Mouse (Mus musculus): ENCODE measurements around the gene Lck. TPM values are rescaled to one million over a fixed set of nuclear protein-coding genes. Genes with fewer than 3 reads are reported as not detected.

Gene Lck
- total and polyA plus RNA-seq, 3 experiments: 67.2 to 138 (median 70.0) TPM

DNA sequence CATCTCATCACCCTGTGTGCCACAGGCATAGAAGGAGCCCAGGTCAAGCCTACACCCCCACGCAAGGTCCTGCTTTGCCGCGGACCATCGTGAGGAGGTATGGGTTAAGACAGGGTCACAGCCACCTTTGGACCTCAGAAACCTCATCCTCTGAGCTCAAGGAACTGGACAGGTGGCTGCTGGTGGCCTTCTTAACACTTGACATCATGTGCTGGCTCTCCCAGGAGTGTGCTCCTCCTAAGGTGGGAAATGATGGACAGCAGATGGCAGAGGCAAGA is 409 bp downstream of the Lck start:
- peak overlapping the region in 1 of 3 experiments; percentile 13 for H3K4me3 ChIP-seq (replicated peaks in 1 of 3; ENCODE audit: low read depth in 2 of 3, low read length in 2 of 3, poor library complexity in 1 of 3)
- no peaks in the 10 kb centered on the region for H3K27me3 ChIP-seq (replicated peaks)
- H3K36me3 ChIP-seq (replicated peaks in 1 of 2; ENCODE audit: control insufficient read depth in 1 of 2, insufficient read depth in 1 of 2, low read length in 1 of 2): no peaks in the 10 kb centered on the region
- peaks cover 24 to 90% of the 10 kb centered on the region in 2 experiments for H3K4me1 ChIP-seq (ENCODE audit: control insufficient read depth in 1 of 2, insufficient read depth in 2 of 2)
- H3K4me2 ChIP-seq (ENCODE audit: insufficient read depth, low read depth, poor library complexity, severe bottlenecking): no peak overlapping the region
- H3K79me2 ChIP-seq (replicated peaks; ENCODE audit: control insufficient read depth, extremely low read depth, insufficient read depth, poor library complexity, severe bottlenecking): no peaks in the 10 kb centered on the region
- H3K9me3 ChIP-seq (replicated peaks; ENCODE audit: low read length): no peaks in the 10 kb centered on the region
- DNase-seq (ENCODE audit: extremely low read depth): no peak
- in situ Hi-C loops (cut with MboI; ENCODE audit: low pct_ligation_motif_present, low pct_unique_long_range_greater_than_20kb, low sequenced_read_pairs): no loop called here
- no peak for TF ChIP-seq UBTF (IDR thresholded peaks at IDR 0.05; ENCODE audit: low read depth, low read length)
- TF ChIP-seq MXI1 (IDR thresholded peaks at IDR 0.05; ENCODE audit: low read depth, low read length): no peak
- no peak overlapping the region for H3K9ac ChIP-seq (ENCODE audit: insufficient read depth, low read depth)
- dilution Hi-C loops (cut with MboI; ENCODE audit: extremely low pct_ligation_motif_present, extremely low pct_unique_long_range_greater_than_20kb, low sequenced_read_pairs): no loop called here
- no peak overlapping the region for H3K27ac ChIP-seq (ENCODE audit: insufficient read depth, low read depth)

DNA sequence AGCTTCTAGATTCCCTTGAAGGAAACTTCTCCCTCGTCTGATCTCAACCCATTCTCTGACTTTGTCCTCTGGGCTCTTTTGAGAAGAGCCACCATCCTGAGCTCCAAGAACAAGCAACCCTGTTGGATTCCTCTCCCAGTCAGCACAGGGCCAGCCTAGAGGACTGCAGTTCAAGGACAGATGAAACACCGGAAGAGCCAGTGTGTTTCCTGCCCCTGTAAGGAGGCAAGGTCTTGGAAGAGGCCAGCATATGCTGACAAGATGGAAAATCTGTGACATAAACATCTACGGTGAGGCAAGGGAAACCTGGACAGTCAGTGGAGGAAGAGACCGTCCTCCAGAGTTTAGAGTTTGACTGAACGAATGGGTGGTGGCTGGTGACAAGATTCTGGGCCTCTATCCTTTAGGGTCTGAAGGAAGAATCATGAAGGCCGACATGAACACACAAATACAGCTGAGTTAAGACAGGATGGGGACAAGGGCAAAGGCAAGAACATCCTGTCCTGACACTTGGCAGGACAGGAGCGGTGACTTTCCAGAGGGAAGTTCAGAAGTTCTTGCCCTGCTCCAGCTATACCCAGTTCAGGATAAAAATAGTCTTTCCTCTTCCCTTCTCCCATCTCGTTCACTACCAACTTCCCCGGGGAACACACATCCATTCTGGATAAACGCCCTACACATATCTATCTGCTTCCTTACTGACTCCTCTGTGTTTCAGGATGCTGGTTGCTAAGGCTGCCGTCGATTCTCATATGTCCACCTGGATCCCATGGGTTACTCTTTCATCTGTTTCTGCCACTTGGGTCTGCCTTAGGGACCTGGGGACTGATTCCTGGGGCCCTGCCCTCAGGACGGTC is 977 bp downstream of the Lck start:
- no peaks in the 10 kb centered on the region for H3K9me3 ChIP-seq (replicated peaks; ENCODE audit: low read length)
- peak overlapping the region in 1 of 3 experiments; percentile 17 for H3K4me3 ChIP-seq (replicated peaks in 1 of 3; ENCODE audit: low read depth in 2 of 3, low read length in 2 of 3, poor library complexity in 1 of 3)
- no peak overlapping the region for H3K4me2 ChIP-seq (ENCODE audit: insufficient read depth, low read depth, poor library complexity, severe bottlenecking)
- in situ Hi-C loops (cut with MboI; ENCODE audit: low pct_ligation_motif_present, low pct_unique_long_range_greater_than_20kb, low sequenced_read_pairs): no loop called here
- peaks cover 21 to 85% of the 10 kb centered on the region in 2 experiments for H3K4me1 ChIP-seq (ENCODE audit: control insufficient read depth in 1 of 2, insufficient read depth in 2 of 2)
- no peaks in the 10 kb centered on the region for H3K27me3 ChIP-seq (replicated peaks)
- DNase-seq (ENCODE audit: extremely low read depth): no peak
- dilution Hi-C loops (cut with MboI; ENCODE audit: extremely low pct_ligation_motif_present, extremely low pct_unique_long_range_greater_than_20kb, low sequenced_read_pairs): no loop called here
- no peak for TF ChIP-seq CHD1 (IDR thresholded peaks at IDR 0.05; ENCODE audit: low read depth, low read length)
- no peak for TF ChIP-seq ELF1 (IDR thresholded peaks at IDR 0.05; ENCODE audit: low read depth, low read length)
- no peak for TF ChIP-seq EP300 (IDR thresholded peaks at IDR 0.05; ENCODE audit: low read length)
- no peak for TF ChIP-seq RAD21 (IDR thresholded peaks at IDR 0.05; ENCODE audit: low read depth, low read length)
- no peak for TF ChIP-seq SMC3 (IDR thresholded peaks at IDR 0.05; ENCODE audit: low read depth, low read length)
- no peak for TF ChIP-seq MAX (IDR thresholded peaks at IDR 0.05; ENCODE audit: low read length)
- TF ChIP-seq SIN3A (IDR thresholded peaks at IDR 0.05; ENCODE audit: low read length): no peak
- no peak for TF ChIP-seq HCFC1 (IDR thresholded peaks at IDR 0.05; ENCODE audit: low read depth, low read length)
- TF ChIP-seq BHLHE40 (IDR thresholded peaks at IDR 0.05; ENCODE audit: low read depth, low read length): no peak
- TF ChIP-seq IRF4 (IDR thresholded peaks at IDR 0.05; ENCODE audit: low read depth, low read length): no peak
- no peak for TF ChIP-seq GABPA (IDR thresholded peaks at IDR 0.05; ENCODE audit: insufficient replicate concordance, low read depth, low read length)
- TF ChIP-seq PAX5 (IDR thresholded peaks at IDR 0.05; ENCODE audit: low read length): no peak
- no peak for TF ChIP-seq TBP (conservative IDR thresholded peaks at IDR 0.05; ENCODE audit: low read depth, low read length)
- TF ChIP-seq ZMIZ1 (IDR thresholded peaks at IDR 0.05; ENCODE audit: low read depth, low read length): no peak
- no peak for TF ChIP-seq MAFK (IDR thresholded peaks at IDR 0.05; ENCODE audit: insufficient replicate concordance, low read length)
- TF ChIP-seq USF1 (IDR thresholded peaks at IDR 0.05; ENCODE audit: low read depth, low read length): no peak
- no peaks in the 10 kb centered on the region for H3K36me3 ChIP-seq (replicated peaks in 1 of 2; ENCODE audit: control insufficient read depth in 1 of 2, insufficient read depth in 1 of 2, low read length in 1 of 2)
- no peak overlapping the region for H3K27ac ChIP-seq (ENCODE audit: insufficient read depth, low read depth)
- H3K79me2 ChIP-seq (replicated peaks; ENCODE audit: control insufficient read depth, extremely low read depth, insufficient read depth, poor library complexity, severe bottlenecking): no peaks in the 10 kb centered on the region
- H3K9ac ChIP-seq (ENCODE audit: insufficient read depth, low read depth): no peak overlapping the region
